Mouse (Mus musculus): ENCODE measurements around the gene Hipk2. TPM values are rescaled to one million over a fixed set of nuclear protein-coding genes. Genes with fewer than 3 reads are reported as not detected.

Gene Hipk2
- total and polyA plus RNA-seq, 3 experiments = 3.9 to 85.1 (median 14.1) TPM

GRCm38 (mm10) chr6:38785747-38786146 is 90.2 kb downstream of the Hipk2 start:
- peaks cover 3 to 18% of the 10 kb centered on the region in 2 experiments for H3K4me1 ChIP-seq (ENCODE audit: control insufficient read depth in 1 of 2, insufficient read depth in 2 of 2, low read length in 2 of 2)
- no peak overlapping the region for H3K4me3 ChIP-seq (ENCODE audit: control insufficient read depth in 1 of 2, insufficient read depth in 1 of 2, low read depth in 2 of 2, low read length in 2 of 2)
- no peak overlapping the region for H3K27ac ChIP-seq (ENCODE audit: control insufficient read depth, low read depth, low read length)
- H3K9me3 ChIP-seq (replicated peaks; ENCODE audit: insufficient read depth, low read length) = no peaks in the 10 kb centered on the region
- no peak overlapping the region for H3K9ac ChIP-seq (ENCODE audit: control insufficient read depth, low read depth, low read length, poor library complexity, severe bottlenecking)
- H3K79me2 ChIP-seq (ENCODE audit: control insufficient read depth, insufficient read depth, low read length, poor library complexity) = no peaks in the 10 kb centered on the region
- DNase-seq (ENCODE audit: low read depth, low spot score) = peak; percentile 67
- no peaks in the 10 kb centered on the region for H3K27me3 ChIP-seq (ENCODE audit: control insufficient read depth in 1 of 2, insufficient read depth in 2 of 2, low read length in 2 of 2)
- peaks cover 0 to 10% of the 10 kb centered on the region in 2 experiments; a peak in 2 of 4 replicates for H3K36me3 ChIP-seq (ENCODE audit: control insufficient read depth in 1 of 2, insufficient read depth in 2 of 2, low read length in 2 of 2)
- TF ChIP-seq MYB (IDR thresholded peaks at IDR 0.05; ENCODE audit: low read depth, low read length) (no peak), ZKSCAN1 (IDR thresholded peaks at IDR 0.05; ENCODE audit: low read depth, low read length) (no peak), RAD21 (IDR thresholded peaks at IDR 0.05; ENCODE audit: low read depth, low read length) (no peak), E2F4 (IDR thresholded peaks at IDR 0.05; ENCODE audit: borderline replicate concordance, low read depth, low read length) (no peak), ZNF384 (IDR thresholded peaks at IDR 0.05; ENCODE audit: low read depth, low read length) (peak; percentile 48; the same call in 1 of the 2 replicates), ZMIZ1 (IDR thresholded peaks at IDR 0.05; ENCODE audit: low read depth, low read length) (no peak), ETS1 (IDR thresholded peaks at IDR 0.05; ENCODE audit: low read depth, low read length) (peak; percentile 59; the same call in 1 of the 2 replicates), EP300 (IDR thresholded peaks at IDR 0.05; ENCODE audit: low read depth in 1 of 2, low read length in 2 of 2) (peak in 1 of 2 experiments; percentile 21; a peak in 1 of 4 replicates), MAX (IDR thresholded peaks at IDR 0.05; ENCODE audit: low read length) (peak; percentile 18; the same call in 1 of the 2 replicates), JUND (IDR thresholded peaks at IDR 0.05; ENCODE audit: low read depth, low read length) (no peak), MYC (IDR thresholded peaks at IDR 0.05; ENCODE audit: low read depth, low read length) (no peak), CTCF (IDR thresholded peaks at IDR 0.05 in 2 of 3, conservative IDR thresholded peaks at IDR 0.05 in 1 of 3; ENCODE audit: control insufficient read depth in 1 of 3, insufficient read depth in 1 of 3, low read depth in 2 of 3, low read length in 3 of 3, poor library complexity in 1 of 3, severe bottlenecking in 1 of 3) (no peak), USF2 (IDR thresholded peaks at IDR 0.05; ENCODE audit: borderline replicate concordance in 1 of 2, insufficient read depth in 1 of 2, low read depth in 1 of 2, low read length in 2 of 2) (no peak), USF1 (IDR thresholded peaks at IDR 0.05; ENCODE audit: low read depth, low read length) (no peak), GABPA (IDR thresholded peaks at IDR 0.05; ENCODE audit: low read depth, low read length) (no peak), ELF1 (IDR thresholded peaks at IDR 0.05; ENCODE audit: low read depth, low read length) (no peak), SIN3A (IDR thresholded peaks at IDR 0.05; ENCODE audit: low read length) (peak; percentile 23; the same call in 1 of the 2 replicates), TCF12 (IDR thresholded peaks at IDR 0.05; ENCODE audit: low read depth, low read length) (no peak), MXI1 (IDR thresholded peaks at IDR 0.05; ENCODE audit: low read depth, low read length) (0 out of 2 replicates have a peak, but pooled peaks have one; percentile 28), TAL1 (IDR thresholded peaks at IDR 0.05; ENCODE audit: low read length) (peak; percentile 28; the same call in 1 of the 2 replicates), NELFE (IDR thresholded peaks at IDR 0.05; ENCODE audit: low read depth, low read length) (no peak), CHD2 (IDR thresholded peaks at IDR 0.05; ENCODE audit: low read length) (no peak)
